Mouse (Mus musculus): Measurements from ENCODE around the gene Sec13.
"Not testable (repeated sequence)": the region's sequence is repeated elsewhere in the genome, so short reads cannot be mapped to it uniquely, and the experiment has no call there.

Sec13 gene

GRCm38 (mm10) chr6:113740236-113741217, at the start of gene Sec13:
Gene Sec13 (minus strand): TSS chr6:113740743.
- peak; percentile 77 to 79 for DNase-seq (ENCODE audit: low spot score in 2 of 2)

GRCm38 (mm10) chr6:113787459-113787968, 47.0 kb upstream of the Sec13 start:
- DNase-seq (ENCODE audit: low spot score in 2 of 2): no peak

GRCm38 (mm10) chr6:113785658-113786057, 45.1 kb upstream of the Sec13 start:
- no peak for DNase-seq (ENCODE audit: low spot score in 2 of 2)

GRCm38 (mm10) chr6:113778229-113778753, 37.7 kb upstream of the Sec13 start:
- DNase-seq (ENCODE audit: low spot score in 2 of 2): no peak

GRCm38 (mm10) chr6:113768804-113769203, 28.3 kb upstream of the Sec13 start:
- peak in 1 of 2 experiments; percentile 53 for DNase-seq (ENCODE audit: low spot score in 2 of 2)

- DNase-seq (ENCODE audit: low spot score in 2 of 2): no peak
These were observed 21.1 kb upstream of the Sec13 start for GRCm38 (mm10) chr6:113761644-113762043.

- no peak for DNase-seq (ENCODE audit: low spot score in 2 of 2)
These were observed 8.7 kb upstream of the Sec13 start for GRCm38 (mm10) chr6:113749119-113749685.

- no peak for DNase-seq (ENCODE audit: low spot score in 2 of 2)
These were observed 7.8 kb upstream of the Sec13 start for GRCm38 (mm10) chr6:113748351-113748750.

- no peak for DNase-seq (ENCODE audit: low spot score in 2 of 2)
These were observed 6.7 kb upstream of the Sec13 start for GRCm38 (mm10) chr6:113747284-113747683.

GRCm38 (mm10) chr6:113745117-113745516, 4.6 kb upstream of the Sec13 start:
- no peak for DNase-seq (ENCODE audit: low spot score in 2 of 2)

- DNase-seq (ENCODE audit: low spot score in 2 of 2): no peak
These were observed 2.6 kb upstream of the Sec13 start for GRCm38 (mm10) chr6:113743111-113743510.

- no peak for DNase-seq (ENCODE audit: low spot score in 2 of 2)
These were observed 1.8 kb upstream of the Sec13 start for GRCm38 (mm10) chr6:113742321-113742720.

GRCm38 (mm10) chr6:113741425-113741824, 882 bp upstream of the Sec13 start:
- no peak for DNase-seq (ENCODE audit: low spot score in 2 of 2)

GRCm38 (mm10) chr6:113737318-113738046, 3.1 kb downstream of the Sec13 start:
- DNase-seq (ENCODE audit: low spot score in 2 of 2): no peak

- DNase-seq (ENCODE audit: low spot score in 2 of 2): no peak
These were observed 9.2 kb downstream of the Sec13 start for GRCm38 (mm10) chr6:113731296-113731695.

GRCm38 (mm10) chr6:113728181-113728580, 12.4 kb downstream of the Sec13 start:
- DNase-seq (ENCODE audit: low spot score in 2 of 2): no peak

- no peak for DNase-seq (ENCODE audit: low spot score in 2 of 2)
These were observed 19.5 kb downstream of the Sec13 start for GRCm38 (mm10) chr6:113721061-113721460.

GRCm38 (mm10) chr6:113719878-113720277, 20.7 kb downstream of the Sec13 start, which contains the start of gene Ghrl:
Gene Ghrl (minus strand): TSS chr6:113719880.
- no peak for DNase-seq (ENCODE audit: low spot score in 2 of 2)

- DNase-seq (ENCODE audit: low spot score in 2 of 2): no peak
These were observed 23.0 kb downstream of the Sec13 start for GRCm38 (mm10) chr6:113717541-113717940.

- no peak for DNase-seq (ENCODE audit: low spot score in 2 of 2)
These were observed 25.7 kb downstream of the Sec13 start for GRCm38 (mm10) chr6:113714797-113715196.

- no peak for DNase-seq (ENCODE audit: low spot score in 2 of 2)
These were observed 26.3 kb downstream of the Sec13 start for GRCm38 (mm10) chr6:113714276-113714675.

GRCm38 (mm10) chr6:113713389-113713788, 27.2 kb downstream of the Sec13 start:
- DNase-seq (ENCODE audit: low spot score in 2 of 2): not testable (repeated sequence)
